Mouse (Mus musculus): ENCODE data around the gene Acyp1. TPM values are rescaled to one million over a fixed set of nuclear protein-coding genes. Genes with fewer than 3 reads are reported as not detected.

The Acyp1 gene
- polyA plus RNA-seq, 1 experiment: 53.7 TPM

- Histone ChIP-seq H3K4me1 (ENCODE audit: control insufficient read depth, insufficient read depth, low read length) (no peaks in the 10 kb centered on the region), H3K4me3 (ENCODE audit: low read depth, low read length) (no peak overlapping the region), H3K36me3 (ENCODE audit: control insufficient read depth, insufficient read depth, low read length, poor library complexity, severe bottlenecking) (no peaks in the 10 kb centered on the region; the same call in 1 of the 2 replicates), H3K27me3 (ENCODE audit: control insufficient read depth, insufficient read depth, low read length, poor library complexity, severe bottlenecking) (no peaks in the 10 kb centered on the region), H3K9me3 (replicated peaks; ENCODE audit: control insufficient read depth, insufficient read depth, low read length, poor library complexity, severe bottlenecking) (no peaks in the 10 kb centered on the region), H3K27ac (ENCODE audit: insufficient read depth, low read length) (no peak overlapping the region), H3K9ac (ENCODE audit: low read depth, poor library complexity, severe bottlenecking) (no peak overlapping the region)
- TF ChIP-seq CTCF (IDR thresholded peaks at IDR 0.05; ENCODE audit: low read depth, low read length): no peak
- no peak for TF ChIP-seq EP300 (IDR thresholded peaks at IDR 0.05; ENCODE audit: insufficient read depth, low read depth, low read length)
- no peak for TF ChIP-seq POLR2A (IDR thresholded peaks at IDR 0.05; ENCODE audit: insufficient read depth, low read length)
These were observed 54.6 kb downstream of the Acyp1 start for GRCm38 (mm10) chr12:85233376-85234358.

DNA sequence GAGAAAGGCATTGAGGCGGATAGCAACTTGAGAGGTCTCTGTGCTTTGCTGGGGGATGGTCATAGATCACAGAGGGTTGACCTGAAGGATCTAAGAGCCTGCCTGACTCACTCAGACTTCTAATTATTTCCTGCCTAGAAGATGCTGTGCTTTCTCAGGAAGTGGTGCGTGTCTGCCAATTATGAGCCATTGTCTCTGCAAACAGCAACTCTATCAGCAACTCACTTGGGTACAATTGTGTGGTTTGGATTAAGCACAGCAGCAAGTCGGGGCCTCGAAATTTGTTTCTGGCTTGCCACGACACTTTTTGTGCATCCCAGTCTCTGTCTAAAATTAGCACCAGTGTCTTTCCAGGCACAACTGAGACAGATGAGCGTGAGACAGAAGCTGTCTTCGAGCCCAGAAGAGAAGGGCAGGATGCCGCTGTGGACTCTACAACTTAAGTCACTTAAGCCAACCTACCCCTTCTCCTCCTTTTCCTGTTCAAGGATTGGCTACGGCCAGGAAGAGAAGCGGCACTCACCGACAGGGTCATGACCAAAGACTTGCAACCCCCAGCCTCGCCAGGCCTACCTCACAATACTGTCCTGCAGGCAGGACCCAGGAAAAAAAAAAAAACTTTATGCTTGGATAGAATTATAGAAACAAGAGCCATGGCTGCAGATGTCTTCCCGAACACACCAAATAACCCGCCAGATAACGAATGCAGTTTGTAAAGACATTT is 60.2 kb downstream of the Acyp1 start:
- Histone ChIP-seq H3K27ac (ENCODE audit: insufficient read depth, low read length) (no peak overlapping the region), H3K27me3 (ENCODE audit: control insufficient read depth, insufficient read depth, low read length, poor library complexity, severe bottlenecking) (no peaks in the 10 kb centered on the region), H3K4me1 (ENCODE audit: control insufficient read depth, insufficient read depth, low read length) (no peaks in the 10 kb centered on the region), H3K36me3 (ENCODE audit: control insufficient read depth, insufficient read depth, low read length, poor library complexity, severe bottlenecking) (peaks cover 13% of the 10 kb centered on the region; the same call in 1 of the 2 replicates), H3K9ac (ENCODE audit: low read depth, poor library complexity, severe bottlenecking) (no peak overlapping the region), H3K4me3 (ENCODE audit: low read depth, low read length) (no peak overlapping the region), H3K9me3 (replicated peaks; ENCODE audit: control insufficient read depth, insufficient read depth, low read length, poor library complexity, severe bottlenecking) (no peaks in the 10 kb centered on the region)
- TF ChIP-seq EP300 (IDR thresholded peaks at IDR 0.05; ENCODE audit: insufficient read depth, low read depth, low read length): no peak
- TF ChIP-seq CTCF (IDR thresholded peaks at IDR 0.05; ENCODE audit: low read depth, low read length): no peak
- no peak for TF ChIP-seq POLR2A (IDR thresholded peaks at IDR 0.05; ENCODE audit: insufficient read depth, low read length)

- H3K9me3 ChIP-seq (replicated peaks; ENCODE audit: control insufficient read depth, insufficient read depth, low read length, poor library complexity, severe bottlenecking): no peaks in the 10 kb centered on the region
- H3K27me3 ChIP-seq (ENCODE audit: control insufficient read depth, insufficient read depth, low read length, poor library complexity, severe bottlenecking): no peaks in the 10 kb centered on the region
- H3K27ac ChIP-seq (ENCODE audit: insufficient read depth, low read length): no peak overlapping the region
- no peak overlapping the region for H3K4me3 ChIP-seq (ENCODE audit: low read depth, low read length)
- H3K36me3 ChIP-seq (ENCODE audit: control insufficient read depth, insufficient read depth, low read length, poor library complexity, severe bottlenecking): peaks cover 19% of the 10 kb centered on the region
- no peak for TF ChIP-seq EP300 (IDR thresholded peaks at IDR 0.05; ENCODE audit: insufficient read depth, low read depth, low read length)
- TF ChIP-seq POLR2A (IDR thresholded peaks at IDR 0.05; ENCODE audit: insufficient read depth, low read length): no peak
- TF ChIP-seq CTCF (IDR thresholded peaks at IDR 0.05; ENCODE audit: low read depth, low read length): no peak
- H3K4me1 ChIP-seq (ENCODE audit: control insufficient read depth, insufficient read depth, low read length): no peaks in the 10 kb centered on the region
- H3K9ac ChIP-seq (ENCODE audit: low read depth, poor library complexity, severe bottlenecking): no peak overlapping the region
These were observed 61.0 kb downstream of the Acyp1 start for GRCm38 (mm10) chr12:85227227-85227626.

Other genes starting within 250 kb of the Acyp1 start
- gene Prox2, start 177.7 kb downstream of the Acyp1 start, polyA plus RNA-seq (2011; ENCODE audit: insufficient read depth, insufficient read length, low read depth, missing spikeins): 0.62 and 0.73 TPM in 2 replicates
- gene Dlst, start 177.6 kb downstream of the Acyp1 start, polyA plus RNA-seq (2011; ENCODE audit: insufficient read depth, insufficient read length, low read depth, missing spikeins): 139 and 147 TPM in 2 replicates
- gene Rps6kl1, start 137.2 kb downstream of the Acyp1 start, polyA plus RNA-seq (2011; ENCODE audit: insufficient read depth, insufficient read length, low read depth, missing spikeins): 3.0 and 3.8 TPM in 2 replicates
- gene Pgf, start 110.6 kb downstream of the Acyp1 start, polyA plus RNA-seq (2011; ENCODE audit: insufficient read depth, insufficient read length, low read depth, missing spikeins): 5.5 and 5.8 TPM in 2 replicates
- gene Eif2b2, start 69.0 kb downstream of the Acyp1 start, polyA plus RNA-seq (2011; ENCODE audit: insufficient read depth, insufficient read length, low read depth, missing spikeins): 58.0 and 71.6 TPM in 2 replicates
- 13.1 and 15.7 TPM in 2 replicates for gene Mlh3, start 17.8 kb downstream of the Acyp1 start, polyA plus RNA-seq (2011; ENCODE audit: insufficient read depth, insufficient read length, low read depth, missing spikeins)
- 0.84 and 0.88 TPM in 2 replicates for gene Zc2hc1c, start 153 bp upstream of the Acyp1 start, polyA plus RNA-seq (2011; ENCODE audit: insufficient read depth, insufficient read length, low read depth, missing spikeins)
- 42.3 and 43.2 TPM in 2 replicates for gene Nek9, start 50.9 kb upstream of the Acyp1 start, polyA plus RNA-seq (2011; ENCODE audit: insufficient read depth, insufficient read length, low read depth, missing spikeins)
- 174 and 184 TPM in 2 replicates for gene Tmed10, start 86.4 kb upstream of the Acyp1 start, polyA plus RNA-seq (2011; ENCODE audit: insufficient read depth, insufficient read length, low read depth, missing spikeins)
- 4.8 and 7.3 TPM in 2 replicates for gene Fos, start 185.5 kb upstream of the Acyp1 start, polyA plus RNA-seq (2011; ENCODE audit: insufficient read depth, insufficient read length, low read depth, missing spikeins)

Measured in ES-Bruce4 (cell line).